Mouse (Mus musculus) forelimb bud, embryonic 11.5 days (tissue): ENCODE measurements around the gene Spon1.
A peak's percentile ranks its signal among the peaks of the same experiment; 100 is the strongest.

Source experiments
- DNase-seq: peaks from one replicate; pipeline ENCODE4 v3.0.0-alpha.2; 2012; ENCODE audit warnings: low read depth, low spot score

Spon1 gene

DNA sequence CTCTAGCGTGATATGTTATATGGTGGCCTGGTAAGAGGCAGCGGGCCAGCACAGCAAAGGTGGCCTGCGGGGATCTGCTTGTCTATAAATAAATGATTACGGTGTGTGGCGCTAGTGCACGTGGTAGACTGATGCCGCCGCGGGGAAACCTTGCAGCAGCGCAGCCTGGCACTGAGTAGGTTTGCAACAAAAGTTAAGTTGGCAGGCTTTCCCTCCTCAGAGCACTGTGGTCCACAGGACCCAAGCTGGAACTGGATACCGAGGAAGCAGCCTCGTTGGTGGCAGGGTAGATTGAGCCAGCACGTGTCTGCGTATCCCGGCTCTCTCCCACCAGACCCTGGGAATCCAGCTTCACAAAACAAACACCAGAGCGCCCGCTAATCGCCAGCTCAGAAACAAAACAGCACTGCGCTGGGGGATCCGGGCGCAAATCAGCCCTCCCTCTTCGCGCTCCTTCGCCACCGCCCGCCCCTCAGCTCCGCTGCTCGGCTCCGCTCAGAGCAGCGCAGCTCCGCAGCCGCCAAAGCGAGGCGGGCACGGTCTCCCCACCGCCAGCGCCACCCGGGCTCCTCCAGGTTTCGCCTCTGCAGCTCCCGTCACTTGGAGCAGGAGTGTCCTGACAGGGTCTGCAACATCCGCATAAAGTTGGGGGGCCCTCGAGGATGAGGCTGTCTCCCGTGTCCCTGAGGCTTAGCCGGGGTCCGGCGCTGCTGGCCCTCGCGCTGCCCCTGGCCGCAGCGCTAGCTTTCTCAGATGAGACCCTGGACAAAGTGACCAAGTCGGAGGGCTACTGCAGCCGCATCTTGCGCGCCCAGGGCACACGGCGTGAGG, at the start of gene Spon1:
Spon1 (plus strand) TSS at position 332 of the 831 bp plus-strand sequence.
- DNase-seq = peak; percentile 60

DNA sequence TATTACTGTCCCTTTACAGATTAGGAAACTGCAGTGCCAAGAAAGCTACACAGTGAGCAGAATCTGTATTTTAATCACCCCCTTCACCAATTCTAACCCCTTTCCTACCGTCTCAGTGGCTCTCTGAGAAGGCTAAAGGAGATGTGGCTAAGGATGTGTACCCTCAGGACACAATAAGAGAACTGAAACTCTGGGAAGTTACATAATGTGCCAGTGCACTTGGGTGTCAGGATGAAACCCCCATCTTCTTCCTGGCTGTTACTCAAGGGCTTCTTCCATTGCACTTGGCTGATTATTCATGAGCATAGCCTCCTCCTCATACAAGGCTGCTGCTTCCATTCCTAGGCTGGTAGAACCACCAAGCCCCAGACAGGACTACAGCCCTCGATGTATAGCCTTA, 43.8 kb upstream of the Spon1 start:
- DNase-seq = no peak

DNA sequence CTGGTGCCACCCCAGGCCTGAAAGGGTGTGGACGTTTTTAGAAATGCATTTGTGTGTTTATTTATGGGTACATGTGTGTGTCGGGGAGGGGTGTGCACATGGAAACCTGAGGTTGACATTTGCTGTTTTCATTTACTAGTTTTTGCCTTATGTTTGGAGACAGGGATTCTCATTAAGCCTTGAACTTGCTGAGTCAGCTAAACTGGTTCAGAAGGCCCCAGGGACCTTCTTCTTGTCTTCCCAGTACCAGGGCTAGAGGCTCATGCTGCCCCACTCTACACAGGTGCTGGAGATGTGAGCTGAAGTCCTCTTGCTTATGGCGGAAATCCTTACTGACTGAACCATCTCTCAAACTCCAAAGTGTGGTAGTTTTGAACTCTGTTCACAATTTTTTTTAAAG, 41.9 kb upstream of the Spon1 start:
- no peak for DNase-seq

DNA sequence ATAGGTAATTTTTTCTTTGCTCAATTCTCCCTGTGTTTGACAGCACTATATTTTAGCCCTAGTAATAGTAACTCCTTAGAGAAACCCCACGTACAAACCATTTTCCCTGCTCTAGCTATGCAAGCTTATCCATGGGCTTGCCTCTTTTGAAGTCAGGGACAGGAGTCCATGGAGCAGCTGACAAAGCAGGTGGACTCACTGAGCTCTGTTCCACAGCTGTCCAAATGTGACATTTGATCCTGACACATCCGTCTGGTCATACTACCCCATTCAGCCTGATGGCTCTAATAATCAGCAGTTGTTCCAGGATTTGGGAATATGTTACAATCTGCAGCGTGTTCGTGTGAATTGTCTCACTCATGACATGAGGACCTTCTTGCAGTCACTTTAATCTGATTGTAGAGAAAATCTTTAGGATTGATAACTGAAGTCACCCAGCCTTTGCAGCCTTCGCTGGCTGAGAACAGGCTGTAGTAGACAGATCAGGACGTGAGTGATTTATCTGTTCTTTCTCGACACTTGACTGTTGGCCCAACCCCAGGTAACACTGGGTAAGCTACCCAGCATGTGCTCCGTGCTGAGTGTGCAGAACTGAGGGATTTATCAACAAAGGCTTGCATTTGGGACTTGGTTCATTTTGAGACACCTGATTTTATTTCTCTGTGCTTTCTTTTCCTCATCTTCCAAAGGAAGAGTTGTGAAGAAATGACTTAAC, 37.6 kb upstream of the Spon1 start:
- peak; percentile 23 for DNase-seq

DNA sequence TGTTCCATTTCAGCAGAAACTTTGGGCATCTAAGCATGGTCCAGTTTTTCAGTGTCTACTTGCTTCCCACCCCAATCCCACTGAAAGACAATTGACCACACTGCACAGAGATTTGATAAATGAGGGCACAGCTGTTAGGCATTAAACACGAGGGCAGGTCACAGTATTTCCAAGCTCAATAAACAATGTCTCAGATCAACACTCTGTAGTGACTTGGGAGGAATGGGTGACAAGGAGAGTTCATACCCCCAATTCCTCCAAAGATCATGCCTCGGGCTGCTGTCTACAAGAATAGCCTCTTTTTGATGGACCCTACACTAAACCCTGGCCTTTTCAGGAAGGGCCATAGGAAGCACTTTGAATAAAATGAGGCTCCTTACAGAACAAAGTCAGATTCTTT, 36.9 kb upstream of the Spon1 start:
- no peak for DNase-seq

DNA sequence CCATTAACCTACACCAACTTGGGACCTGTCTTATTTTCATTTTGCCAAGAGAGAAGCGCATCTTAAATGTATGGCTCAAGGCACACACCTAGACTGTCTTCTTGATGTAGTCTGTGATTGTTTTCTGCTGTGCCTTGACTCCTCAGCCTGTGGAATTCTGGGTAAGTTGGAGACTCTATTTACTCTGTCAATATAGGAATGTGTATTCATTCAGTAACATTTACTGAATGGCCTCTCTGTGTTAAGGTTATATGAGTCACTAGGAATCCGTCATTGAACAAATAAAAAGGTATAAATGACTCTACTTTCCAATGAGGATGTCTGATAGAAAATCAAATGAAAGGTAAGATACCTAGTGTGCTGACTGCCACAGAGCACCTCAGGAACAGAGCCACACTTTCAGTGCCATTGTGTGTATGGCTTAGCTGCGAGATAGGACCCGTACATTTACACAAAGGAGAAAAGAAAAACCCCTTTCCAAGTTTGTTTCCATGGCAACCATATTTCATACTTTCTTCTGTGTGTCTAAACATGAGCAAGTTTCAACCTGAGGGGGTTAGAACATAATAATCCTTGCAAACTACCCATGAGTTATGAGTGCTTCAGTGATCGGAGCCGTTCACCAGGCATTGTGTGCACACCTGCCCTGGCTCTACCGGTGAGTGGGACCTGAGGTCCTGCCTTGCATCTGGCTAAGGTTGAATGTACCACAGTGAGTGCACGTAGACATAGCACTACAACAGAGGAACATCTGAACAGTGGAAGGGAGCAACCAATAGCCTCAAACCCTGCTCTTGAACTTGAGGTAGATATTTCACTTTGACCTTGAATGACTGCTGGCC, 35.2 kb upstream of the Spon1 start:
- no peak for DNase-seq

DNA sequence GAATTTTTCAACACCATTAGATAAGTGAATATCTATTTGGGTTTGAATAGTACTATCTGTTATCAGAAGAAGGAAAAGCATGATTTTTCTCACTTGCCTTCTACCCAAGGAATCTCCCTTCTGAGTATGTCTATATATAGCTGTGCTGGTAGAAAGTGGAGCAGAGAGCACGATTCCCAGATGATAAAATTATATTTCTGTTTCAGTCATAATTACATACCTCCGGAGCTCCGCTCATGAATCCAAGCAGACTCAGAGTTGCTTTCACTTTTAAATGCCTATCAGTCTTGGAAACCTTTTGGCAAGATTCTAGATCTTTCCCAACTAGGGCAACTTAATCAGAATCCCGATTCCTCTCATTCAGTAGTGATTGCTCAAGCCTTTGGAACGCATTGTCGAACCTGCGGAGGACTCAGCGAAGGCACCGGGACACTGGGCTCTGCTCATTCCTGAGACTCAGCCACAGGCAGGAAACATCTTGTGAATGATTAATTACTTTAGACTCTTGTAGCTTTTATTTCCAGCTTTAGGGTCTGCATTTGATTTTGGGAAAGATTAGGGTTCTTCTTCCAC, 27.9 kb upstream of the Spon1 start:
- no peak for DNase-seq

DNA sequence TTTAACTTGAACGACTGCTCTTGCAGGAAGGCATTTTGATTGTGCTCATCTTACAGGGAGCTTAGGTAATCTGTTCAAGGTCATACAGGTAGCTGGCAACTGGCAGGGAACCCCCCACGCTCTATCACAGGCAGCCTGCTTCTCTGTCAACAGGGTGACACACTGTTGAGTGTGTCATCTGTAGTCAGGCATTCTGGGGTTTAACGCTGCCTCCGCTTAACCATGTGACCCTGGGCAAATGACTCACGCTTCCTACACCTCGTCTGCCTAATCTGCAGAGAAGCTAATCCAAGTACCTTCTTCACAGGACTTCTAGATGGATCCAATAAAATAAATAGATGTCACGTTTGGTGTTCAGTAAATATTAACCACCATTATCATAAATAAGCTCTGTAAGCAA, 26.6 kb upstream of the Spon1 start:
- DNase-seq = no peak

DNA sequence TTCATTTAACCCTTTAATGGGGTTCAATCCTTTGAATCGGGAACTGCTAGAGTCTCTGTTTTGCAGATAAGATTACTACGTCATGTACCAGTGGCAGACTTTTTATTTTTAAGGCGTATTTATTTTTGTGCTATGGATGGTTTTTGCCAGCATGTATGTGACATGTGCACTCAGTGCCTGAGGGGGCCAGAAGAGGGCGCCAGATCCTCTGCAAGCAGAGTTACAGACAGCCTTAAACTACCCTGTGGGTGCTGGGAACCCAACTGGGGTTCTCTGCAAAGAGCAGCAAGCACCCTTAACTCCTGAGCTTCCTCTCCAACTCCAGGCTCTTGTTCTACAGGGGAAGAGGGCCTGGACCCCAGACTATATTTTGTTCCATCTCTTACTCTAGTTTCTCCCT, 23.2 kb upstream of the Spon1 start:
- DNase-seq = no peak

DNA sequence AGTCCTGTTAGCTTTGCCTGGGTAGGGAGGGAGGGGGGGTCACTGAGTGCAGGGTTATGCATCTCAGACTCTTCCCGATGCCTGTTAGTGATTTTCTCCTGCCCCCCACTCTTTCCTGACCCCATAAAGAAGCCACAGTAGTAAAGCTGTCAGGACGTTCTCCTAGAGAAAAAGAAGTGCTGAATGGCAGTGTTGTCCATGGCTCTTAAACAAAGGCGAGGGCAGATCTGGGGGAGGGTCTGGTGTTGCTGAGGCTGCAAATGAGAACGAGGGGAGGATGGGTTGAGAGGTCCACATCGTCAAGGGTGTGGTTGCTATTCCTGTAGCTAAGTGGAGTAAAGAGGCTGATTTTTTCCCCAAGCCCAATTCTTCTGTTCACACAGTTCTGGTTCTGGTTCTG, 21.8 kb upstream of the Spon1 start:
- DNase-seq = no peak

DNA sequence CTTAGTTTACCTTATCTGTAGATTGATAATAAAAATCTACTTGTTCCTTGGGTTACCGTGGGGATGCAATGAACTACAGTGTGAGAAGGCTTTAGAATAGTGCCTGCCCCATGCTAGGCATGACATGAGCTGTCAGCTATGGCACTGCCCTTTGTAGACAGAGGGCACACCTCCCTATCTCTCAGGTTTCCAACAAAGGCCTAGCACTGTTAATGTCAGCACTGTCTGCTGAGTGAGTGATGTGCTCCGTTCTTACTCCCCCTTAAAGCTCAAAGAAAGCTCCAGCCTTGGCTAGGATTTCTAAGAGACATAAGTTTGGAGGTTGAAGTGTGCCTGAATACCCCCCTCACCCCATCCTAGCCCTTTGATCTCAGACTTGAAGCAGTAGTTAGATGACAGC, 9.2 kb upstream of the Spon1 start:
- DNase-seq = no peak

DNA sequence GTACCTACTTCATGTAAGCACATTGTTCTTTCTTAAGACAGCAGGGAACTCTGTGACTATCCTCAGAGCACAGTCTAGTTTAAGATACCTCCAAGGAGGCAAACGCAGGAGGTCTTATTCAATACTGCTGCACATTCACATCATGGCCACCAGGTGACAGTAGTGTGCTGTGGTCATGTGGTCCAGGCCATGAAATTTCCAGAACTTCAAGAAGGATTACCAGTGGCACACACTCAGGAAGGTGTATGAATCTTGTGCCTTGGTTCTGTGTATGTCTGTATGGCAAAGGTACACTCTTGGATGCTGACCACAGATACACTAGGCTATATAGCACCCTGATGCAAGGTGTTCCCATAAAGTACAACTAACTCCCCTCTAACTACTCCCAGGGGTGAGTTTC, 6.6 kb upstream of the Spon1 start:
- DNase-seq = peak; percentile 71

DNA sequence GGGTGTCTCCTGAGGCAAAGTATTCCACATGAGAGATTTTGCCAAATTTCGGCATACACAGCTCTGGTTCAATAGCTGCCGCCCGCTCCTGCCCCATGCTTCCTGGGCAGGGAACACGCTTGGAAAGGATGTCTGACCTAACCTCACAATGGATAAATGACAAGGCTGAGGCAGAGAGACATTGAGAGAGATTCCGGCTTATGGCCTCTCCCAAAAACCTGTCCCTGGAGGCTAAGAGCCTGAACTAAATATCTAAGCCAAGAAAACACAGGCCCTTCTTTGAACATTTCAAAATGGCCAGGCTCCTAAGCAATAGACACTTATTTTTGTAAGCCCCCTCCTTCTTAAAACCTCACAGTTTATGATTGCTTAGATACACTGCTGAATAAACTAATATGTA, 665 bp upstream of the Spon1 start:
- no peak for DNase-seq

DNA sequence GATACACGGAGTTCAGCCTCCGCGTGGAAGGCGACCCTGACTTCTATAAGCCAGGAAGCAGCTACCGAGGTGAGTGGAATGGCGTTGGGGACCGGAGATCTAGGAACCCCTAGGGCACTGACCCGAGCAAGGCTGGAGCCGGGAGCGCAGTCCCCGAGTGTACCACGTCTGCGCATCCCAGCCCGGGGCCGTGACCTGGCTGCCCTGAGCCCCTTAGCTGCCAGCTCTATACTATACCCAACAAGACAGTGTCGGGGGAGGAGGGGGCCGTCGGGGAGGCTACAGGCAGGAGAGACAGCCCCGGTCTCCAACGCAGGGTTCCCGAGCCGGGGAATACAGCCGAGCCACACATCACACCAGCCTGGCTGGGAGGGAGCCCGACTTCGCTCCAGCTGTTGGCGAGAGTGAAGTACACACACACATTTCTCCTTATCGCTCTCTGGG, 722 bp downstream of the Spon1 start:
- peak; percentile 7 for DNase-seq

DNA sequence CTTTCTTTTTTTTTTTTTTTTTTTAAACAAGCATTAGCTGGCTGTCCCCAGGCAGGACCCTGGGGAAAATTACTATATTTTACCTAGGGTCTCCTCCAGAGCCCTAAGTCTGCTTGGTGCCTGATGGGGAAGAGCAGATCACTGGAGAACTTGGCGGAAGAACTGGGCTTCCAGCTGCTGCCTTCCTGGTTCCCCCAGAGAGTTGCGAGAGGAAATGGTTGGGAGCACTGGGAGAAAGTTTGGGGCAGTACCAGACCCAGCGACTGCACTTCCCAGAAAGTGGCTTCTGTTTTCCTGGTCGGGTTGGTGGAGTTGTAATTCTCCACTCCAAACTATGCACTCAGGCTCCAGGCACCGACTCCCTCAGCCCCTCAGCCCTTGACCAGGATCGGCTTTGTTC, 1.7 kb downstream of the Spon1 start:
- DNase-seq = no peak

DNA sequence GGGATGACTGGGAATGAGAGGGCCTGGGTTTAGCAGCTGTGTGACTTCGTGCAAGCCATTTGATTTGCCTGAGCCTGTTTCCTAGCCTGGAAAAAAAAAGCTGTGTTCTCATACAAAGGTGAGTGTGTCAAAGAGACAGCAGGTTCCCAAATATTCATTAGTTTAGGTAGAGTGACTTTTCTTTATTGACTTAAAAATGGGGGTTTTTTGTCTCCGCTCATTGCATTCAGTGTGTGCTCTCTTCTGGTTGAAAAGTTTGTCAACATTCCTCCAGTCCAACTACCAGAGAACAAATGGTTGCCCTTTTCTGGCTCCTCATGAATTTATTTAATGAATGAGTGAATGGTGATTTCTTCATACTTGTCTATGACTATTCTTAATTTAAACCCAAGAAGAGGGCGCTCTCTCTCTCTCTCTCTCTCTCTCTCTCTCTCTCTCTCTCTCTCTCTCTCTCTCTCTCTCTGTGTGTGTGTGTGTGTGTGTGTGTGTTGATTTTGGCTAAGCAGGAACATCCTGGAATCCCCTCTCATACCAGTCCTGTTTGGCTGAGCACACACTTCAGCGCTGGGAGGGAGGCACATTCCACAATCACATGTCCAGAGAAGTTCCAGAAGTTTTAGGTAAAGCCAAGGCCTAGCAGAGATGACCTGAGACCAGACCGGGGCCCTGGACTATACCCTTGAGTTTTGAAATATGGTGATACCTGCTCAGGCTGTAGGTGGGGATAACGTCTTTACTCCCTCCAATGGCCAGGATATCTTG, 2.6 kb downstream of the Spon1 start:
- no peak for DNase-seq

DNA sequence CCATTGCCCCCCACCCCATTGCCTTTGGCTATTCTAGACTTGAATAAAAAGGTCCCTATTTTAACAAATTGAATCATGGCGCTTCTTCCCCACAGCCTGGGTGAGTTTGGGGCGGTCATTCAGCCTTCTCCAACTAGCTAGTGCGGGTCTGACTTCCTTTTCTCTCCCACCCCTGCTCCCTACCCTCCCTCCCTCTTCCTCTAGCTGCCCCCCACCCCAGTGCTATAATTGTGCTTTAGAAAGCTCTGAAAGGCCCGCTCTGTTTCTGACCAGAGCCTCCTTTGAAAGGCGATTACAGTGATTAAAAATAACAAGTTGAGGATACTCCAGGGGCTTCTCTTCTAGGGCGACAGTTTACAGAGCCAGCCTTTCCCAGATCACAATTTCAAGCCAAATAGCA, 3.5 kb downstream of the Spon1 start:
- DNase-seq = no peak

DNA sequence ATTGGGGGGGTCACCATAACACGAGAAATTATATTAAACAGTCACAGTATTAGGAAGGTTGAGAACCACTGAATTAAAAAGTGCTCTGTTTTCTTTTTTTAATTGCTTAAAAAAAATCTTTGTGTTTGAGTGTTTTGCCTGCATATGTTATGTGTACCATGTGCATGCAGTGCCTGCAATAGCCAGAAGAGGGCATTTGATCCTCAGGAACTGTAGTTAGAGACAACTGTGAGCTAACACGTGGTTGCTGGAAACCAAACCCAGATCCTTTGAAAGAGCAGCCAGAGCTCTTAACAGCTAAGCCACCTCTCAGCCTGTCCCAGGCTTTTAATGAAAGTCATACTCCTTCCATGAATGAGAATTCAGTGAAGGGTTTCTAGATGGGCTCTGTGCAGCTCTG, 6.3 kb downstream of the Spon1 start:
- no peak for DNase-seq

DNA sequence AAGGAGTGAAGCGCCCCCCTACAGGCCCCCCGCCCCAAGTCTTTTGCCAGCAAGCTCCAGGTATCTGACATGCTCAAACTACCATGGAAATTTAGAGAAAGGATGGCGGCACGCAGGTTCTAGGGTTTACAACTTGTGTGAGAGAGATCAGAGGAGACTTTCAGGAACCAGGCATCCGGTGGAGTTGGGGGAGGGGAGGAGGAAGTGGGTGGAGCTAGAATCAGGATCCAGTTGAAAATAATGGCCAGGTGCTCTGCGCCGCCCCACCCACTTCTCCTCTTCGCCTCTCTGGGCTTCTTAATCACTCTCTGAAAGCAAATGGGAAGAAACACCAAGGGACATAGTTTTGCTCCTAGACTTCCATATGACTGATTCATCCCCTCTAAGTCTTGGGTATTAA, 7.6 kb downstream of the Spon1 start:
- DNase-seq = no peak

DNA sequence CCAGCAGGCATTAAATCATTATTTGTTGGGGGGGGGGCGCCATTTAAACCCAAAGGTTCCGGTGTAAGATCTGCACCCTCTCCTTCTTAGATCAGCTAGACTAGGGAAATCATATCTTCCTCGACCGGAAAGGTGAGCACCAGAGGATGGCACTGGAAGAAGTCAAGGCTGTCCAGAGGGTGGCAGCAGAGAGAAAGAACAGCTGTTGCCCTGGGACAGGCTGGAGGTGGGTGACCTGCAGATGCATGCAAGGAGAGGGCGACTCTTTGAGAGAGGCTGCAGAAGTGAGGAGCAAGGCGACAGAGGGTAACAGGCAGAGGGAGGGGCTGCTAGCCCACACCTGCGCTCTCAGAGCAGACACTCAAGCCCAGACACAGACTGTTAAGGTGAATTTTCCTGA, 8.2 kb downstream of the Spon1 start:
- DNase-seq = peak; percentile 26

DNA sequence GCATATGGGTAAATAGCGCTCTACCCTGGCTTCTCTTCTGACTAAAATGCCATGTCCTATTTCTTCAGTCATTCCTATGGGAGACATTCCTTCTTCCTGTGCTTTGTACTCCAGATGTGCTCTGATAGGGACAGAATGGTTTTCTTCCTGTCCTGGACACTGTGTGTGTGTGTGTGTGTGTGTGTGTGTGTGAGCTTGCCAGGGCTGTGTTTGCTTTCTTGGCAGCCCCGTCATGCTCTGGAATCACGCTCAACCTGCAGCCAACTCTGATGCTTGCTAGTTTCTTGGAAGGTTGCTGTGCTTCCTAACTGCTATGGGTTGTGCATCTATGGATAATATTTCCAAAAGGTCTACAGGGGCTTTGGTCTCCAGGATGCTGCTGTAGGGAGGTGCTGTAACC, 9.1 kb downstream of the Spon1 start:
- no peak for DNase-seq
